Mouse (Mus musculus) kidney, embryonic 14.5 days (tissue): Measurements from ENCODE around the gene Mtfp1. TPM values are rescaled to one million over a fixed set of nuclear protein-coding genes. Genes with fewer than 3 reads are reported as not detected.

Experiments used
- ATAC-seq: fragments of 200-750 bp; cut with Nextera tagmentation; 2 replicates; pipeline ENCODE4 v1.8.0; 2017; ENCODE audit warnings: moderate number of reproducible peaks, mild to moderate bottlenecking, moderate TSS enrichment, moderate library complexity; ENCODE audit not compliant: low FRiP score, low TSS enrichment
- H3K27ac ChIP-seq: fragments of 300-500 bp; sonication (generic); 2 replicates; pipeline ENCODE4 v1.5.1; 2014; ENCODE audit warnings: low read depth, mild to moderate bottlenecking, low read length, moderate library complexity, mixed read lengths
- H3K27me3 ChIP-seq: fragments of 300-500 bp; sonication (generic); 2 replicates; pipeline ENCODE4 v1.6.1; 2014; ENCODE audit warnings: mild to moderate bottlenecking, low read length; ENCODE audit not compliant: control insufficient read depth, insufficient read depth
- H3K36me3 ChIP-seq: fragments of 300-500 bp; sonication (generic); 2 replicates; pipeline ENCODE4 v1.6.1; 2014; ENCODE audit warnings: low read length, mixed read lengths; ENCODE audit not compliant: control insufficient read depth, insufficient read depth
- H3K4me1 ChIP-seq: fragments of 300-500 bp; sonication (generic); 2 replicates; pipeline ENCODE4 v1.6.1; 2014; ENCODE audit warnings: low read length, mixed read lengths; ENCODE audit not compliant: control insufficient read depth, insufficient read depth
- H3K4me2 ChIP-seq: fragments of 300-500 bp; sonication (generic); replicated peaks from 2 replicates; pipeline ENCODE4 v1.6.1; 2014; ENCODE audit warnings: low read depth, mild to moderate bottlenecking, low read length
- H3K4me3 ChIP-seq: fragments of 300-500 bp; sonication (generic); 2 replicates; pipeline ENCODE4 v1.5.1; 2014; ENCODE audit warnings: mild to moderate bottlenecking, low read length
- H3K9ac ChIP-seq: fragments of 300-500 bp; sonication (generic); 2 replicates; pipeline ENCODE4 v1.6.1; 2014; ENCODE audit warnings: low read depth, mild to moderate bottlenecking, low read length, moderate library complexity
- H3K9me3 ChIP-seq: fragments of 300-500 bp; sonication (generic); 2 replicates; pipeline ENCODE4 v1.6.1; 2016; ENCODE audit warnings: low read length; ENCODE audit not compliant: control insufficient read depth
- WGBS: fragments of 180-500 bp; shearing (Covaris S2); extraction: QIAGEN DNeasy Blood & Tissue Kit; methylation state at CpG from one replicate; pipeline ENCODE4 v1.1.7; 2014; 5-methylcytosine and 5-hydroxymethylcytosine counted together
- polyA plus RNA-seq: library from polyadenylated mRNA; unstranded; fragments of >200 nt; fragmentation: Nextera tagmentation; extraction: Ambion mirVana; gene quantifications from 2 replicates; pipeline ENCODE4 v1.2.1, GENCODE M21; 2014

Mtfp1 gene
- polyA plus RNA-seq, 1 experiment from 2014 or later, result 15.9 TPM

DNA sequence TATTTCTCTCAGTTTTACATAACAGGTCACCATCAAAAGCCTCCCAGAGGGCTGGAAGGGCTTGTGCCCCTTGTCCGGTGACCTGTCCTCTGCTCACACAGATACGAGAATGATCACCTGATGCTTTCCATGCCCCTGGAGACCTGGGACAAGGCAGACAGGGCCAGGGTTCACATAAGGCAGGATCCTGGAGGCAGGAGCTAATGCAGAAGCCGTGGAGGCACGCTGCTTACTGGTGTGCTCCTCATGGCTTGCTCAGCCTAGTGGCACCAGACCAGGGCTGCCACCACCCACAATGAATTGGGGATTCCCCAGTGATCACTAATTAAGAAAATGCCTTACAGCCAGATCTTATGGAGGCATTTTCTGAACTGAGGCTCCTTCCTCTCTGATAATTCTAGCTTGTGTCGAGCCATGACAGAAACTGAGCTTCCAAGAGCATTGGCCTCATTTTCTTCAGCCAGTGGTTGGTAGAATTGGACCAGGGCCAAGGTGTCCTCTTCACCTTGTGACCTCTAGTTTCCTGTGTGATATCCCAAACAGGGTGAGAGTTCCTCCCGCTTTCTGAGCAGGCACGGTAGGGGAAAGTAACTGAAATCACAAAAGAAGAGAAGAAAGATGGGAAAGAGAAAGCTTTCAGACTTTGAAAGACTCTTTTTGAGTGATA, 16.8 kb downstream of the Mtfp1 start:
- H3K9me3 ChIP-seq, result no peaks in the 10 kb centered on the region
- H3K4me2 ChIP-seq, result no peak overlapping the region
- no peak overlapping the region for H3K27ac ChIP-seq
- H3K4me3 ChIP-seq, result no peak overlapping the region
- H3K36me3 ChIP-seq, result no peaks in the 10 kb centered on the region
- H3K27me3 ChIP-seq, result no peaks in the 10 kb centered on the region
- H3K9ac ChIP-seq, result no peak overlapping the region
- ATAC-seq, result no peak
- WGBS, result 85% methylated on average over 7 of the region's 7 CpGs
- H3K4me1 ChIP-seq, result no peaks in the 10 kb centered on the region

GRCm38 (mm10) chr11:4076633-4077032, 18.6 kb downstream of the Mtfp1 start:
- 12% methylated on average over 8 of the region's 8 CpGs for WGBS
- no peak for ATAC-seq
- Histone ChIP-seq H3K9me3 (no peaks in the 10 kb centered on the region), H3K9ac (no peak overlapping the region), H3K4me2 (no peak overlapping the region), H3K4me1 (no peaks in the 10 kb centered on the region), H3K4me3 (no peak overlapping the region), H3K27me3 (no peaks in the 10 kb centered on the region), H3K27ac (no peak overlapping the region), H3K36me3 (no peaks in the 10 kb centered on the region)

DNA sequence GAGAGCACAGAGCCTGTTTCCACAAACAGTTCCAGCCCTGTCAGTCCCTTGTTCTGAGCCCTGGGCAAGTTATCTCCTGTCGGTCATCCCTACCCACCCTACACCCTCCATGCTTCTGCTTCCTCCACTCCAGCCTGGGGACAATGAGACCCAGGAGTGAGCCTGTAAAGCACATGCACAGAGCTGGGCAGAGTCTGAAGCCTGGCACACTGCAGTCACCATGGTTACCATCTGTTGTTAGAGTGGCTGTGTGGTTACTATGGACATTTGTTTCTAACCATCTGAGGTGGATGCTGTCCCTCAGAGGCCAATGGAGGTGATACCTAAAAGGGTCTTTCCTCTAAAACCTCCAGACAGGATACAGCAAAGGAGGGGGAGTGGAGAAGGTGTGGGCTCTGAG, 25.6 kb downstream of the Mtfp1 start:
- 81% methylated on average over 1 of the region's 1 CpGs for WGBS
- H3K4me1 ChIP-seq, result no peaks in the 10 kb centered on the region
- H3K9me3 ChIP-seq, result no peaks in the 10 kb centered on the region
- no peak overlapping the region for H3K9ac ChIP-seq
- no peak overlapping the region for H3K27ac ChIP-seq
- H3K27me3 ChIP-seq, result no peaks in the 10 kb centered on the region
- no peaks in the 10 kb centered on the region for H3K36me3 ChIP-seq
- no peak overlapping the region for H3K4me3 ChIP-seq
- no peak for ATAC-seq
- no peak overlapping the region for H3K4me2 ChIP-seq

DNA sequence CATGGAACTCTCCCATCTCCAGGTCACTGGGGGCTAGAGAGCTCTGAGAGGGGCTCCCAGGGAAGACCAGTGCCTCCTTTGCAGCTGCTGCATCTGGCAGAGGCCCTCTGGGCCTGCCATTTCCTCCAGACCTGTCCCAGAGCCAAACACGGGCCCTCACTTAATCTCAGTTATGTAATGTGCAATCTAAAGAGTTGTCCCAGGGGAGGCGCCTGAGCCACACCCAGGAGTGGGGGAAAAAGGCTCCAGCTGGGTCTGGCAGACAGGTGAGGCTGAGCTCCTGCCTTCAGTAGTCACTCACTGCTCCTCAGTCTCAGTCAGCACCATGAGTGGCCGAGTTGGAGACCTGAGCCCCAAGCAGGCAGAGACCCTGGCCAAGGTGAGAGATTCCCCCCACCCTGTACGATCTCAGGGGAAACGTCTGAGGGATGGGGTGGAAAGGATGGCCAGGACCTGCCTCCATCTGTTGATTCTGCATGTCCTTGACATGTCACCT, 30.6 kb downstream of the Mtfp1 start, which contains the start of gene Sec14l3:
Gene Sec14l3 (plus strand): TSS at position 215 of the 496 bp plus-strand sequence.
- Histone ChIP-seq H3K27me3 (no peaks in the 10 kb centered on the region), H3K9ac (no peak within 1 kb of the TSS), H3K36me3 (no peaks in the 10 kb centered on the region), H3K9me3 (no peaks in the 10 kb centered on the region), H3K4me3 (no peak within 1 kb of the TSS), H3K27ac (no peak within 1 kb of the TSS), H3K4me2 (no peak within 1 kb of the TSS), H3K4me1 (no peaks in the 10 kb centered on the region)
- ATAC-seq, result no peak
- WGBS, result 63% methylated on average over 5 of the region's 5 CpGs

DNA sequence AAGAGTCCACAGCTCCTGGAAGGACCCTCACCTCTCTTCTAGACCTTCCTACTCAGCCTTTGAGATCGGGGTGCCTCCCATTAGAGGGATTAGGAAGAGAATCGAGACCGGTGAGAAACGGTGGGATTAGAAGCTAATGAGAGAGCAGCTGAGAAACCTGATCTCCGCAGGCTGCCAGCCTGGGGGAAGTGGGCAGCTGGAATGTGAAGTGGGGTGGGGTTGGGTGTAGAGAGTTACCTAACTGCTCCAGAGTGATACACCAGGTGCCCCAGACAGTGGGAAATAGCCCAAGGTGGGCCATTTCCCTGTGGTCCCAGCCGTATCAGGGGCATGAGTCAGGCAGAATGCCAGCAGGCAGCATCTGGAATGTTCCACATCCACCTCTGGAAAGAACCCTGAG, 32.3 kb downstream of the Mtfp1 start:
- H3K4me2 ChIP-seq, result no peak overlapping the region
- no peaks in the 10 kb centered on the region for H3K27me3 ChIP-seq
- H3K36me3 ChIP-seq, result no peaks in the 10 kb centered on the region
- no peak overlapping the region for H3K4me3 ChIP-seq
- WGBS, result 56% methylated on average over 6 of the region's 6 CpGs
- H3K4me1 ChIP-seq, result no peaks in the 10 kb centered on the region
- no peak overlapping the region for H3K9ac ChIP-seq
- no peaks in the 10 kb centered on the region for H3K9me3 ChIP-seq
- no peak for ATAC-seq
- no peak overlapping the region for H3K27ac ChIP-seq

DNA sequence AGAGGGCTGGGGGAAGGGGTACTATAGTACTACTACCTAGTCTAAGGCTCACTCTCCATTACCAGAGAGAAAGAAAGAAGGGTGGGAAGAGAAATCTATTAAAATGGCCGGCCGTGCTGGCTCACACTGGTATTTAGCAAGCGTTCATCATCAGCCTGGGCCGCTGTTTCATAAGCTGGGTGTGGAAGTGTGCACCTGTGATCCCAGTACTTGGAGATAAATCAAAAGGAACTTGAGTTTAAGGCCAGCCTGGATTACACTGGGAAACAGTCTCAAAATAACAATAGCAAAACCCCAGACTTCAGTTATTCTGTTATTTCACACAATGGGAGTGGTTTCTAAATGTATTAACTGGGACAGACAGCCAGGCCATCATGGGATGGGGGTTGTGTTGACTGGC, 32.7 kb downstream of the Mtfp1 start:
- no peaks in the 10 kb centered on the region for H3K27me3 ChIP-seq
- H3K4me3 ChIP-seq, result no peak overlapping the region
- no peak overlapping the region for H3K4me2 ChIP-seq
- H3K9me3 ChIP-seq, result no peaks in the 10 kb centered on the region
- no peaks in the 10 kb centered on the region for H3K4me1 ChIP-seq
- ATAC-seq, result no peak
- H3K36me3 ChIP-seq, result no peaks in the 10 kb centered on the region
- no peak overlapping the region for H3K9ac ChIP-seq
- WGBS, result 95% methylated on average over 4 of the region's 4 CpGs
- no peak overlapping the region for H3K27ac ChIP-seq

DNA sequence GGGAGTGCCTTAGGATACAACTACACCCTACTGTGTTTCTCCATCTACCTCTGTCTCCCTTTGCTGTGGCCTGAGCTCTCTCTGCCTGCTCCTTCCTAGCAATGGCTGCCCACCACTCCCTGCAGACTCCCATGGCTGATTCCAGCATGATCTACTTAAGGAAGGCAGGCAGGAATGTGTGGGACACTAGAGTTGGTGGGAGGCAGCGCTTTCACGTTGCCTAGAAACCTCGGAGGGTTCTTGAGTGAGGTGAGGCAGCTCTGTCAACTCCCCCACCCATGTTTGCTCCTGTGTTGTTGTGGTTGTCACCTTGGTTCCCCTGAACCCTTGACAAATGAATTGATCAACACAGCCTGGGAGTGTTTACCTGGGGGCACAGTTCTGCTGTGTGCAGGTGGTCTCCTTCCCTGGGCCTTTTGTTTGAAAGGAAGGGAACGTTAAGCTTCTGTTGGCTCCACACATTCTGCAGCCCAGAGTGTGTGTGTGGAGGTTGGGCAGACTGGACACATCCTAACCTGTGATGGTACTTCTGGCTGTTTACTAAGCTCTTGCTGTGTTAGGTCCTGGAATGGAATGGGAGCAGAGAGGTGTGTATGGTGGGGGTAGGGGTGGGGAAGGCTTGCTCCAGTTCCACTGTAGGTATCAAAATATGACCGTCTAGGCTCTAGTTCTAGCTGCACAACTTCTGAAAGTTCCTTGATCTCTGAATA, 34.2 kb downstream of the Mtfp1 start:
- Histone ChIP-seq H3K9ac (no peak overlapping the region), H3K36me3 (no peaks in the 10 kb centered on the region), H3K9me3 (no peaks in the 10 kb centered on the region), H3K27ac (no peak overlapping the region), H3K27me3 (no peaks in the 10 kb centered on the region), H3K4me3 (no peak overlapping the region), H3K4me1 (no peaks in the 10 kb centered on the region), H3K4me2 (no peak overlapping the region)
- WGBS, result 70% methylated on average over 5 of the region's 5 CpGs
- ATAC-seq, result no peak

GRCm38 (mm10) chr11:4053586-4053985, 41.7 kb downstream of the Mtfp1 start:
- no peak overlapping the region for H3K4me3 ChIP-seq
- H3K4me2 ChIP-seq, result no peak overlapping the region
- H3K36me3 ChIP-seq, result no peaks in the 10 kb centered on the region
- H3K9me3 ChIP-seq, result peaks cover 2% of the 10 kb centered on the region
- WGBS, result 17% methylated on average over 5 of the region's 5 CpGs
- no peaks in the 10 kb centered on the region for H3K4me1 ChIP-seq
- H3K27ac ChIP-seq, result no peak overlapping the region
- H3K27me3 ChIP-seq, result no peaks in the 10 kb centered on the region
- no peak overlapping the region for H3K9ac ChIP-seq
- peak; percentile 16; the same call in 1 of the 2 replicates for ATAC-seq

DNA sequence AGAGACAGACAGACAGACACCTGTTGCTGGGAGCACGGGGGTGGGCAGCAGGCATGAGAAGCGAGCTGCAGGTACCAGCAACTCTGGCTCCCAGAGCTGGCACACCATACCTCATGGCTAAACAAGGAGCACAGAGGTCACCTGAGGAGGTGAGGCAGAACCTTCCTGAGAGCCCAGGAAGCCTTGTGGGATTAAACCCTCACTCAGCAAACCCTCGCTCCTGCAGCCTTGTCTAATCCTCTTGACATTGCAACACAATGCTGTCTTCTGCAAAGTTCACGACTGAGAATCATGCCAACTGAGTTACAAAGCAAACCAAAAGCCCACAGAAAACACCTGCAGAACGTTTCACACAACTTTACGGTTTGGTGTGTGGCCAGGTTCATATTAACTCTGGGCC, 46.8 kb downstream of the Mtfp1 start:
- Histone ChIP-seq H3K27ac (no peak overlapping the region), H3K4me1 (no peaks in the 10 kb centered on the region), H3K4me3 (no peak overlapping the region), H3K4me2 (no peak overlapping the region), H3K9ac (no peak overlapping the region), H3K36me3 (no peaks in the 10 kb centered on the region), H3K27me3 (no peaks in the 10 kb centered on the region), H3K9me3 (peaks cover 5% of the 10 kb centered on the region)
- no peak for ATAC-seq
- WGBS, result 86% methylated on average over 6 of the region's 6 CpGs
